Mouse (Mus musculus): ENCODE results near the gene Olfr1179.
"Not testable (repeated sequence)": the region's sequence is repeated elsewhere in the genome, so short reads cannot be mapped to it uniquely, and the experiment has no call there.

The Olfr1179 gene

DNA sequence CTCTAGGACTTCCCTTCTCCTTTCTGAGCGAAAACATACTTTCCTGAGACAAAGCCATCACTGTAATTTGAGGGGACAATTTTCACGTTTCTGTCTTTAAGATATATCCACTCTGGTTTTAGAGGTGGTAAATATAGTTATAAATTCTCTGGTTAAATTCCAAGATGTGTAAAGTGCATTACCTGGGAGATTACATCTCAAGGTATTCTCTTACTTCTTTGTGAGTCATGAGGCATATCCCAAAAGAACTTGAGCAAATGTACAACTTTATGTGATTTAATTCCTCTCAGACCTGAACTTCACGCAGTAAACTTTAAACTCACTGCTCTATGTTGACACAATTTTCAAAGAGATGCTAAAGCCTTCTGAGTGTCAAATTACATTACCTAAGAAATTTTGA is at the start of gene Olfr1179:
Olfr1179 (minus strand) TSS at position 101 of the 400 bp plus-strand sequence.
- in situ Hi-C loops (cut with MboI; ENCODE audit: low pct_unique_long_range_greater_than_20kb in 1 of 2, low sequenced_read_pairs in 2 of 2, unreplicated experiment in 1 of 2): no loop called here

DNA sequence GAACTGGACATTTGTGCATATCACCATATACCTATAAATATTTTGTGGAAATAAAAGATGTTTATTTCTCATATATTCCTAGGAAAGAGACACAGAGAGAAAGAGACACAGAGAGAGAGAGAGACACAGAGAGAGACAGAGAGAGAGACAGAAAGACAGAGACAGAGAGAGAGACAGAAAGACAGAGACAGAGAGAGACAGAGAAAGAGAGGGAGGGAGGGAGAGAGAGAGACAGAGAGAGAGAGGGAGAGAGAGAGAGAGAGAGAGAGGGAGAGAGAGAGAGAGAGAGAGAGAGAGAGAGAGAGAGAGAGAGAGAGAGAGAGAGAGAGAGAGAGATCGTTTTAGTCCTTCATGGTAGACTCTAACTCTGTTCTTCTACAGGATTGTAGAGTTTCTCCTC is 48.3 kb upstream of the Olfr1179 start, which contains the start of gene Olfr1183:
Olfr1183 (plus strand) TSS at position 301 of the 400 bp plus-strand sequence.
- in situ Hi-C loops (cut with MboI; ENCODE audit: low pct_unique_long_range_greater_than_20kb in 1 of 2, low sequenced_read_pairs in 2 of 2, unreplicated experiment in 1 of 2): not testable (repeated sequence)

DNA sequence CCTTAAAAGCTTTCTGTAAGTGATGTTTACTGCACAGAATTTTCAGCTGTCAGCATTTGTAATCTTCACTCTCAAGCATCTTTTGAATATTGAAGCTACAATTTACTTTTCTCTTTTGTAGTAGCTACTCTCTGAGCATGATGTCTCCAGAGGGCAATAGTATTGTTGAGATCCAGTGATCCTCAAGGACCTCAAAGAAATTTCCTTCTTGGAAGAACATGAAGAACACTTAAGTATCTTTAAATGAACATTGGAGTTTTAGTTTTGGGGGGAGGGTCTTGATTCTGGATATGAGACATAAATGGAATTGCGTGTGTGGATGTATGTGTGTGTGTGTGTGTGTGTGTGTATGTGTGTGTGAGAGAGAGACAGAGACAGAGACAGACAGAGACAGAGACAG is 42.8 kb upstream of the Olfr1179 start, which contains the start of gene Gm13757:
Gm13757 (minus strand) TSS at position 101 of the 400 bp plus-strand sequence.
- in situ Hi-C loops (cut with MboI; ENCODE audit: low pct_unique_long_range_greater_than_20kb in 1 of 2, low sequenced_read_pairs in 2 of 2, unreplicated experiment in 1 of 2): no loop called here

DNA sequence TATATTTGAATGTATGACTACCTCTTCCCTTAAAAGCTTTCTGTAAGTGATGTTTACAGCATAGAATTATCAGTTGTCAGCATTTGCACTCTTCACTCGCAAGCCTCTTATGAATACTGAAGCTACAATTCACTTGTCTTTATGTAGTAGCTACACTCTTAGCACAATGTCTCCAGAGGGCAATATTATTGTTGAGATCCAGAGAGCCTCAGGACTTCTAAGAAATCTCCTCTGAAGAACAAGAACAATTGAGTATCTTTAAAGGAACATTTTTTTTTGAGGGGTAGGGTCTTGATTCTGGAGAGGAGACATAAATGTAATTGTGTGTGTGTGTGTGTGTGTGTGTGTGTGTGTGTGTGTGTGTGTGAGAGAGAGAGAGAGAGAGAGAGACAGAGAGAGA is 19.8 kb upstream of the Olfr1179 start, which contains the start of gene Olfr1181:
Olfr1181 (minus strand) TSS at position 101 of the 400 bp plus-strand sequence.
- in situ Hi-C loops (cut with MboI; ENCODE audit: low pct_unique_long_range_greater_than_20kb in 1 of 2, low sequenced_read_pairs in 2 of 2, unreplicated experiment in 1 of 2): no loop called here

DNA sequence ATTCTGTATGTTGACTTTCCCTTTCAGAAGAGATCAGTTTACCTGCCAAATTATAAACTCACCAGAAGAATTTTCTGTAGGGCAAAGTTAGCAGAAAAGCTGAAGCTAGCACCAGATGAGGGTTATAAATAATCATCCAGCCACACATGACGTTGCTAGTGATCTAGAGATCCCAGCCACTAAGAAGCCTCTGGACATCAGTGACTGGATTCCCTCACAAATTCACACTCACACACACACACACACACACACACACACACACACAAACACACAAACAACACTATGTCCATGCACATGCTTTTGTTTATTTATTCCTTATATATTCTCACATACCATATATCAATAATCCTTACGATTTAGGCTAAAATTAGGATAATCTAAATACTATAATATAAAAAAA is 12.8 kb upstream of the Olfr1179 start, which contains the start of gene Olfr1180:
Olfr1180 (minus strand) TSS at position 101 of the 400 bp plus-strand sequence.
- in situ Hi-C loops (cut with MboI; ENCODE audit: low pct_unique_long_range_greater_than_20kb in 1 of 2, low sequenced_read_pairs in 2 of 2, unreplicated experiment in 1 of 2): no loop called here

DNA sequence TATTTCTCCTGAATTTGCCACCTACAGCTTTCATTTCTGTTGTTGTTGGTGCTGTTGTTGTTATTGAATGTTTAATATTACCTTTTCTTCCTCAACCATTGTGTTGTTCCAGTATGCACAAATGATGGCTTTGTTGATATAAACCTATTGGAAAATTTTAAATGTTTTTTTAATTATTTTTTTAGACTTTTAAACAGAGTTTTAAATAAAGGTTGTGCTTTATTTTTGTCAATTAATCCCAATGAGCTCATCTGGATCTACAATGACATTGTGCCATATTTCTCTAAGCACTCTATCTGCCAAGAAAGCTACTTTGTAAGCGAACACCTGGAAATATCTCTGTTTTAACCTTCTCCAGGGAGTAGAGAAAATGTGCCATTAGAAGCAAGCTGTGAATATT is 19.5 kb downstream of the Olfr1179 start, which contains the start of gene Olfr1178:
Olfr1178 (plus strand) TSS at position 301 of the 400 bp plus-strand sequence.
- in situ Hi-C loops (cut with MboI; ENCODE audit: low pct_unique_long_range_greater_than_20kb in 1 of 2, low sequenced_read_pairs in 2 of 2, unreplicated experiment in 1 of 2): no loop called here

DNA sequence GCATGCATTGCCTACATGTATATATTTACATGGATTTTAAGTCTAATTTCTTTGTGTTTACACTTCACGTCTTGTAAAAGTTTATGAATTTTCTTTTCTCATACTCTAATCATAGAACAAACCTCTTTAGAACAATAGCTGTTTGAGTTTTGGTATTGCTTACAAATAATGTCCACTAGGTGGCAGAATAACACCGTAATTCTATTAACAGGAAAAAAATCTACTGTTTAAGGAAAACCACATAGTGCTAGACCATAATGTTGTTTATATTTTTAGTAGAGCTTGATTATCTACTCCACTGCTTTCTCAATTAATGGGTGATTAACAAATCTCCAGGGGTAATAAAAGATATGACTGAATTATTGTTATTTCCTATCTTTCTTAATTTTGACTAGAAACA is 49.9 kb downstream of the Olfr1179 start:
- in situ Hi-C loops (cut with MboI; ENCODE audit: low pct_unique_long_range_greater_than_20kb in 1 of 2, low sequenced_read_pairs in 2 of 2, unreplicated experiment in 1 of 2): no loop called here
